Mouse (Mus musculus): ENCODE measurements around the gene Rfx2.

The Rfx2 gene

DNA sequence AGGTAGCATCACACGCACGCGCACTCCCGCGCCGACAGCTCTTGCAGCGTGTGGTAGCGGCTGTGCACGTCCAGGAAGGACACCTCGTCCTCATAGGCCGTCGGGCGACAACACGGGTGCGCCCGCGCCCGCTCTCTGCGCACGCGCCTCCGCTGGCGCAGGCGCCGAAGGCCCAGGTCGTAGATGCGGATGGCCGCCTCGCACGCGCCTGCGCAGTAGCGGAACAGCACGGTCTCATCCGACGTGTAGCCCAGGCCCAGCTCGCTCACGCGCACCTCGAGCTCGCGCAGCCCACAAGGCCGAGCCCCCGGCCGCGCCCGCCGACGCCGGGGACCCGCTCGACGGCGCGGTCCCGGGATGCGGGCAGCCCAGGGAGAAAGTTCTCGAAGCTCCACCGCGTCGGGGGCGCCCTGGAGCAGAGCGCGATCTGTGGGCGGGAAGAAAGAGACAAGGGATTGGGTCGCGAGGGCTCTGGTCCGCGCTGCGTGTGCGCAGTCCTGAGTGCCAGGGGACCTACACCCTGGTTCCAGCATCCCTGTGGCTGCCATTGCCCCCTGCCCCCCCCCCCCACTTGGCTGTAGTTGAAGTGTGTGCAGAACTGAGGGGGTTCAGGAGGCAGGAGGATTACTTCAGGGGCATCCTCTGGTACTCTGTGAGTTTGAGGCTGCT is 79.3 kb downstream of the Rfx2 start:
- peak; percentile 16 for DNase-seq

DNA sequence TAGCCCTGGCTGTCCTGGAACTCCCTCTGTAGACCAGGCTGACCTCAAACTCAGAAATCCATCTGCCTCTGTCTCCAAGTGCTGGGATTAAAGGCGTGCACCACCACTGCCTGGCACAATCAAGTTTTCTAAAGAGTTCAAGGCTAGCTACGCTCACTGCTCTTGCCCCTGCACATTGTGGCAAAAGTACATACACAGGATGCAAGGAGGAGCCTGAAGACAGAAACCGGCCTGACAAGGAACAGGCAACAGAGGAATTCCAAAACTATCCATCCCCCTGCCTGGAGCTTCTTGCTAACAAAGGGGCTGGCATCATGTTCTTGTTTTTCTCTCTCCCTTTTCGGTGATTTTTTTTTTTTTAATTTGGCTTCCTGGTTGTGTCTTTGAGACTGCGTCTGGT is 86.6 kb downstream of the Rfx2 start:
- no peak for DNase-seq

DNA sequence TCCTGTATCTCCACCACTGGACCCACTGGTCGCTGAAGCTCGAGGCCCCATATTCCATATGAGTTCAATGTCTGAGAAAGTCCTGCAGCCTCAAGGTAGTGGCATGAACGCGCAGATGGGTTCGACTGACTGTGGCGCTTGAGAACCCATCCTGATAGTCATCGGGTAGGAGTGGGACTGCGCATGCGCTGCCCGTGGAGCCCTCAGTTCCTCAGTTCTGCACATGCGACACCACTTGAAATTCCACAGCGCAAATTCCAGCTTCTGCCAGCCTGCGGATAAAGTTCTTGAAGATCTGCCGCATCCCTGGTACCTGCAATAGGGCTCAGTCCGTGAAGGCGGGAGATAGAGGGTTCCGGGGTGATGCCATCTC is 90.0 kb downstream of the Rfx2 start:
- DNase-seq = no peak

DNA sequence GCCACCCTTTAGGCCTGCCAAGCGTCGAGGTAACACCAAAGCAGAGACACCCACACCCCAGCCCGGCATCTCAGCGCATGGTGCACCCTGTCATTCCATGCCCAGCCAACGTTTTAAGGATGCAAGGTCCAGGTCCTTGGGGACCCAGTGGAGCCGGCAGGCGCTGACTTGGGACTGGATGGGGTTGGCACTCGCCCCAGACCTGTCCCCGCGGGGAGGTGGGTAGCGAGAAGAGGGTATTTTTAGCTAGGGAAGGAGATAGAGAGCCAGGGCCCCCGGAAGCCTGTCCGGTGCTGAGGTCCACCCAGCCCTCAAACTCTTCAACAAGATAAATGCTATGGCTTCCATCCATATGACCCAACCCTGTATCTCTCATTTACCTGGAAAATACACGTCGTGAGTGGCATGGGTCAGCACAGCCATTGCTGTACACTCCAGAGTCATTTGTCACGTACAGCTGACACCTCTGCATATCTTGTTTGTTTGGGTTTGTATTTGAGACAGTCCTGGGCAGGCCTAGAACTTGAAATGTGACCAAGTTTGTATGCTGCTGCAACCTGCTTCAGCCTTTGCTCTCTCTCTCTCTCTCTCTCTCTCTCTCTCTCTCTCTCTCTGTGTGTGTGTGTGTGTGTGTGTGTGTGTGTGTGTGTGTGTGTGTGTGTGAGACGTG is 90.6 kb downstream of the Rfx2 start:
- DNase-seq = no peak

DNA sequence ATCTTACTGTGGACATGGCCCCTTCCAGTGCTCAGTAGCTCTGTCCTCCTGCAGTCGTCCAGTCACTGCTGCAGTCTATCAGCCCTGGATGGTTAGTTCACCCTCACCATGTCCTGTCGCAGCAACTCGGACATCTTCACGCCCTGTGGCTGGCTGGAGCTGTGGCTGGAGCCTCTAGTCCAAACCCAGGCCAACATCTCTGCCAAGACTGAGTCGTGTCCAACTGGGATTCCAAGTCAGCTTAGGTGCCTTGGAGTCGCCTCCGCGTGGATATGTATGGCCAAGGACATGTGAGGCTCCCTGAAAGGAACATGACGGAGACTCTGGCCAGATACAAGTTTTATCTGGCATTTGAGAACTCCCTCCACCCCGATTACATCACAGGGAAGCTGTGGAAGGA is 92.6 kb downstream of the Rfx2 start:
- no peak for DNase-seq

DNA sequence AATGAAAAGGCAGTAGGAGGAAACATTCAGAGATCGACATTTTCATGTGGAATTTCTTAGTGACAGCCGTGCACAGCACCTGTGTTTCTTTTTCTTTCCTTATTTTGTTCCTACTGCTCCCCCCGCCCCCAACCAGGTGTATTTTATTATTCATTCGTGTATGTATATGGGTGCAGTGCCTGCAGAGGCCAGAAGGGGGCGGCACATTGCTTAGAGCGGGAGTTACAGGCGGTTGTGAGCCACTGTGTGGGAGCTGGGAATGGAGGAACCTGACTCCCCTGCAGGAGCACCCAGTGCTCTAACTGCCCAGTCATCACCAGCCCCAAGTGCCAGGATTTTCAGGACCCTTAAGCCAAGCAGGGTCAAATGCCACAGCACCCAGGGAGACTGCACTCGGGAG is 94.3 kb downstream of the Rfx2 start:
- DNase-seq = no peak

DNA sequence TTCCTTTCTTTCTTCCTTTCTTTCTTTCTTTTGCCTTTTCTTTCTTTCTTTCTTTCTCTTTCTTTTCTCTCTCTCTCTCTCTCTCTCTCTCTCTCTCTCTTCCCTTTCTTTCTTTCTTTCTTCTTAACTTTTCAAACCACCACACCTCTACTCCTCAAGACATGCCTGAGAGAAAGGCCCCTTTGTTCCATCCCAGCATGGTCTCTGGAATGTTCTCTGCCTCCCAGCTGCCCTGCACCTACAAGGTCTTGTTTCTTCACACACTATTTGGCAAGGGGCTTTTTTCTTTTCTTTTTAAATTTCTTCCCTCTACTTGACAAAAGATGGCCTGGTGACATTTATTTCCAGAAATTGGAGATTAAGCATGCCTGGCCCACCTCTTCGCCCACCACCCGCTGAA is 101.2 kb downstream of the Rfx2 start:
- no peak for DNase-seq

DNA sequence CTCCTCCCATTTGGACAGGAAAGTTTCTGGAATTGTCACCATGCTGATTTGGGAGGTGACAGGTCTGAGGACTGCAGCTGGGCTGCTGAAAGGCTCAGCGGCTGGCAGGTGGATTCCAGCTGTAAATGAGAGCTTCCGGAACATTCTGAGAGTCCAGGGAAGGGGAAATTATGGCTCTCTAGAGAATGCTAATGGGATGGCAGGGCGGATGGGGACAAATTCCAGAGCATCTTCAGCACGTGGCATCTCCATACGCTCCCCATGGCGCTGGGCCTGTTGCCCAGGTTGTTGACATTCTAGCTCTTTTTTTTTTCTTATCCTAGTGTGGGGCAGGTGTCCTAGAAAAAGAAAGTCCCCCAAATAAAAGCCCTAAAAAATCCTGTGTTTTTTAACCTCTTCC is 101.7 kb downstream of the Rfx2 start:
- DNase-seq = no peak

DNA sequence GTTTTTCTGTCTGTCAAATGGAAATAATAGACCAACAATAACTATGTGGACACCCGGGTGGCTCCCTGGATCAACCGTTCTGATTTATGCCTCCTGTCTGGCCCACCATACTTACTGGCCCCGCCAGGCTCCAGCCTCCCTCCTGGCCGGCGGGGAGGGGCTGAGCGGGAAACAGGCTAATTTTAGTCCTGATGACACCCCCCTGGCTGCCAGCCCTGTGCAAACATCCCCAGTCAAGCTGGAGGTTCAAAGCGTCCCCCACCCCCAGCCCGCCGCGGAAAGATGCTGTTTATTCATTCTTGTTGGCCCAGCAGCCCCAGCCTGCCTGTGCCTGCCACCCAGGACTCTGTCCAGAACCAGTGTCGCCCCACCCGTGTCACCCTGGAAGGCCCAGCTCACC is 102.7 kb downstream of the Rfx2 start:
- peak; percentile 36 for DNase-seq

DNA sequence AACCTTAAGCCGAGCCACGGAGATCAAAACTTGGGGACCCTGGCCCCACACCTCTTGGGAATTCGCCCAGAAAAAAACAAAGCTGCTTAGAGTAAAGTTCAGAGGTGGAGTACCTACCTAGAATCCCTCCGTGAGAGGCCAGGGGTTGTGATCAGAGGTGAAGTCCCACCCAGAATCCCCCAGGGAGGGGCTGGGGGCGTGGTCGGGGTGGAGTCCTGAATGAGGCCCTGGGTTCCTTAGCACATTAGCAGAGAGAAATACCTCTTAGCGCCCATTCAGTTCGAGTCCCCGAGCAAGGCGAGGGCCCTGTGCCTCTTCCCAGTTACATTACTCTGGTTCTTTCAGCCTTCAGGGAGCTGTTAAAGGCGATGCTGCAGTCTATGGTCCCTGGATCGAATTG is 103.2 kb downstream of the Rfx2 start:
- no peak for DNase-seq

DNA sequence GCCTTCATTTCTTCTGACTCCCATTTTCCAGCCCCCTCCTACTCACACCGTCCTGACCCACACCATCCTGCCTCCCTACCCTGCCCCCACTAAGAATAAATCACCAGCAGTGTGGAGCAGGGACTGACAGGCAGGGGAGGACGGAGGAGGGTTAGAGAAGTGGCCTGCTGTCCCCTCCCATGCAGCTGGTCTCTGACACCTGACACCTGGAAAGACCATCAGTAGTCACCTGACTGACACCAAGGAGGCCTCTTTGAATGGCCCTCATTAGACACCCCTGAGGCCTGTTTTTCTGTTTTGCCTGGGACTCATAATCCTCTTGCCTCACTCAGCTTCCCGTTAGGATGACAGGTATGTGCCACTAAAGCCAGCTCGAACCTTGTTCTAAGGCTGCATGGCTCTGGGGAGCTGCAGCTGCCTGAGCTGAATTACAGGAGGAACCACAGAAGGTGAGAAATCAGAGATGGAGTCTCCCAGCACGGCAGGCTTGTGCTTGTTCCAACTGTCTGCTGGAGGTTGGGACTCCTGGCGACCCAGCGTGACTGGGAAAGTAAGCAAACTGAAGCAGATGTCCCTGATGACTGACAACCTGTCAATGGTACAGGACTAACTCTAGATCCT is 103.7 kb downstream of the Rfx2 start:
- DNase-seq = no peak
